Mouse (Mus musculus): ENCODE data around the gene Cacnb4. TPM values are rescaled to one million over a fixed set of nuclear protein-coding genes. Genes with fewer than 3 reads are reported as not detected.
A peak's percentile ranks its signal among the peaks of the same experiment; 100 is the strongest.

Gene Cacnb4
- polyA plus RNA-seq, 1 experiment from 2014 or later = 18.0 TPM

DNA sequence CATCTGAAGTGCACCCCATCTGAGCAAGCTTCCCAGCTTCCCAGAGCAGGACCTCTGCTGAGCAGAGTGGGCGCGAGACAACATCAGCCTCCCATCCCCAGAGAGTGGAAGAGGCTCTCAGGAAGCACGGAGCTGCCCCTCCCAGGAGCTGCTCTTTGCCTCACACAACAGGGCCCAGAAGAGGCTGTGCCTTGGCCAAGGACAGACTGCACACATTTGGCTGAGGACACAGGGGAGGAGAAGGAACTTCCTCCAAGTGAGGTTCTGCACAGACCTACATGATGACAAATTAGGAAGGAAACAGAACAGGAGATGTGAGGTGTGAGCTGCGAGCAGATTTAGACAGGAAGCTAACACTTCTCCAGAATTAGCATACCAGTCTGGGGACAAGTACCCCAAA lies 38.4 kb downstream of the Cacnb4 start:
- H3K27me3 ChIP-seq (ENCODE audit: control insufficient read depth, insufficient read depth, low read length) = no peaks in the 10 kb centered on the region
- no peaks in the 10 kb centered on the region for H3K9me3 ChIP-seq (ENCODE audit: control insufficient read depth, low read length)
- H3K36me3 ChIP-seq (ENCODE audit: control insufficient read depth, insufficient read depth, low read length) = no peaks in the 10 kb centered on the region
- H3K4me1 ChIP-seq (ENCODE audit: control insufficient read depth, insufficient read depth, low read length) = no peaks in the 10 kb centered on the region
- H3K4me2 ChIP-seq (ENCODE audit: low read length) = no peak overlapping the region
- ATAC-seq (ENCODE audit: low FRiP score, low TSS enrichment) (no peak), DNase-seq (no peak)
- WGBS = 58% methylated on average over 4 of the region's 4 CpGs
- H3K27ac ChIP-seq (replicated peaks; ENCODE audit: low read depth, low read length) = no peak overlapping the region
- H3K9ac ChIP-seq (replicated peaks; ENCODE audit: low read length) = no peak overlapping the region
- no peak overlapping the region for H3K4me3 ChIP-seq (replicated peaks; ENCODE audit: low read depth, low read length)

DNA sequence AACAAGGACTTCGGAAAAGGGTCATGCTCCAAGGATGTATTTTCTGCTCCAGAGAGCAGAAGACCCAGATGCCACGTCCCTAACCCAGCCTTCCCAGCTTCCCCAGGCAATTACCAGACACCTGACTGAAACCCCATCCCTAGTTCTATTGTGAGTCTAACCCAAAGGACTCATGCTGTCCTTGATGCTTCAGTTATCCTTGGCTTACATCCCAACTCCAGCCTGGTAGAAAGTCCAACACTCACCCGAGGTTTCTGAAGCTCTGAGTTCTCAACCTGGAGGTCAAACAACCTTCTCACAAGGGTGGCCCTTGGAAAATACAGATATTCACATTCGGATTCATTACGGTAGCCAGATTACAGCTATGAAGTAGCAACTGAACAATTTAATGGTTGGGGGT lies 40.6 kb downstream of the Cacnb4 start:
- no peak overlapping the region for H3K27ac ChIP-seq (replicated peaks; ENCODE audit: low read depth, low read length)
- H3K9me3 ChIP-seq (ENCODE audit: control insufficient read depth, low read length) = no peaks in the 10 kb centered on the region
- DNase-seq (no peak), ATAC-seq (ENCODE audit: low FRiP score, low TSS enrichment) (no peak)
- 0 out of 2 replicates have a peak, but pooled peaks cover 2% of the 10 kb centered on the region for H3K4me1 ChIP-seq (ENCODE audit: control insufficient read depth, insufficient read depth, low read length)
- no peaks in the 10 kb centered on the region for H3K36me3 ChIP-seq (ENCODE audit: control insufficient read depth, insufficient read depth, low read length)
- WGBS = 59% methylated on average over 5 of the region's 5 CpGs
- no peak overlapping the region for H3K4me2 ChIP-seq (ENCODE audit: low read length)
- no peaks in the 10 kb centered on the region for H3K27me3 ChIP-seq (ENCODE audit: control insufficient read depth, insufficient read depth, low read length)
- H3K9ac ChIP-seq (replicated peaks; ENCODE audit: low read length) = no peak overlapping the region
- no peak overlapping the region for H3K4me3 ChIP-seq (replicated peaks; ENCODE audit: low read depth, low read length)

DNA sequence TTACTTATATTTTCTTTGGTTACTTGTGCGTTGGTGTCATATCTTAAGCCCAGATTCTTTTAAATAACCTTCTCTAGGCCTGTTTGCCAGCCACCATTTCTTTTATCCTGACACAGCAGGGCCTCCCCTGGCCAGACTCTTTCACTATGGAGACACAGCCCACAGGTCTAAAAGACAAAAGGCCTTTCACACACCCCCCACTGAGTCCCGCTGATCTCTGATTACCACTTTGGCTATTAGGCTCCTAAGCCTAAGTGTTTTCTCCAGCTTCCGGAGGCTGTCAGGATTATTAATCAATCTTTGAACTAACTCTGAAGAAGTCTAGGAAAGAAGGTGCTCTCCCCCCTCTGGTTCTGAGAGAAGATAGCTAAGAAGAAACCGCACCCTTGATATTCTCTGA lies 41.3 kb downstream of the Cacnb4 start:
- Histone ChIP-seq H3K9me3 (ENCODE audit: control insufficient read depth, low read length) (no peaks in the 10 kb centered on the region), H3K4me2 (ENCODE audit: low read length) (no peak overlapping the region), H3K9ac (replicated peaks; ENCODE audit: low read length) (no peak overlapping the region), H3K27ac (replicated peaks; ENCODE audit: low read depth, low read length) (no peak overlapping the region), H3K4me1 (ENCODE audit: control insufficient read depth, insufficient read depth, low read length) (0 out of 2 replicates have a peak, but pooled peaks cover 2% of the 10 kb centered on the region), H3K4me3 (replicated peaks; ENCODE audit: low read depth, low read length) (no peak overlapping the region), H3K27me3 (ENCODE audit: control insufficient read depth, insufficient read depth, low read length) (no peaks in the 10 kb centered on the region), H3K36me3 (ENCODE audit: control insufficient read depth, insufficient read depth, low read length) (no peaks in the 10 kb centered on the region)
- WGBS = 2% methylated on average over 4 of the region's 4 CpGs
- ATAC-seq (ENCODE audit: low FRiP score, low TSS enrichment) = no peak
- no peak for DNase-seq

DNA sequence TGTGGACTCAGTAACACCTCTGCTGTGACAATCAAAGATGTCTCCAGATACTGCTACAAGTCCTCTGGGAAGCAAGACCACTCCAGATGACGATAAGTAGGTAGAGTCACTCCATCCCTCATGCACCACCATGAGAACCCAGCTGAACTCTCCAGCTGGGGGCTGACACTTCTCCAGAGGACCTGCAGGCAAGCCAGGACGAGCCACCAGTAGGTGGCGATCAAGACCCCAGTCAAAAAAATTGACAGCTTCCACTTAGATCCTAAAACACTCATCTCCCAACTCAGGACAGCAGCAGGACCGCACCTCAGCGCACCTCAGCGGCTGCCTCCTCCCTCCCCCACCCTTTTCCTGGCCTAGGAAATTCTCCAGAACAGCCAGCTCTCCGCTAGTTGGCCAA lies 43.8 kb downstream of the Cacnb4 start:
- H3K9me3 ChIP-seq (ENCODE audit: control insufficient read depth, low read length) = no peaks in the 10 kb centered on the region
- no peak overlapping the region for H3K4me2 ChIP-seq (ENCODE audit: low read length)
- no peaks in the 10 kb centered on the region for H3K36me3 ChIP-seq (ENCODE audit: control insufficient read depth, insufficient read depth, low read length)
- no peak overlapping the region for H3K4me3 ChIP-seq (replicated peaks; ENCODE audit: low read depth, low read length)
- WGBS = 6% methylated on average over 7 of the region's 7 CpGs
- no peak overlapping the region for H3K9ac ChIP-seq (replicated peaks; ENCODE audit: low read length)
- H3K27me3 ChIP-seq (ENCODE audit: control insufficient read depth, insufficient read depth, low read length) = no peaks in the 10 kb centered on the region
- ATAC-seq (ENCODE audit: low FRiP score, low TSS enrichment) (peak; percentile 31; the same call in 1 of the 2 replicates), DNase-seq (peak; percentile 83)
- H3K27ac ChIP-seq (replicated peaks; ENCODE audit: low read depth, low read length) = no peak overlapping the region
- 0 out of 2 replicates have a peak, but pooled peaks cover 2% of the 10 kb centered on the region for H3K4me1 ChIP-seq (ENCODE audit: control insufficient read depth, insufficient read depth, low read length)

DNA sequence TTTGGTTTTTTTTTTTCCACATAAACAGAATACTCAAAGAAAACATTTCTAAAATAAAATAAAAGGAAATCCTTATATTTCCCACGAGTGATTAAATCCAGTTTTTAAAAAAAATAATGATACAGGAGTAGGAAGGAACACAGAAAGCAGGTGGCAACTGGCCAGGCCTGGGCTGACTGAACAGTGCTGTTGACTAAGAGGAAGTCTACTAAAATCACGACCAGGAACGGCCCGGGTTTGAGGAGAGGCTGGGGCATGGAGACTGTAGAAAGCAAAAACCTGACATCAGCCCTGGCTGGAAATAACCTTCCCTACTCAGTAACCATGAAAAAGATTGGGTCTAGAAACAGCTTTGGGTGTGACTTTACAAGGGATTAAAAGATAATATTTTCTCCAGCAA lies 48.4 kb downstream of the Cacnb4 start:
- DNase-seq = no peak
- H3K9me3 ChIP-seq (ENCODE audit: control insufficient read depth, low read length) = no peaks in the 10 kb centered on the region
- H3K9ac ChIP-seq (replicated peaks; ENCODE audit: low read length) = no peak overlapping the region
- ATAC-seq (ENCODE audit: low FRiP score, low TSS enrichment) = no peak
- no peak overlapping the region for H3K4me2 ChIP-seq (ENCODE audit: low read length)
- WGBS = 86% methylated on average over 4 of the region's 4 CpGs
- H3K27me3 ChIP-seq (ENCODE audit: control insufficient read depth, insufficient read depth, low read length) = no peaks in the 10 kb centered on the region
- H3K27ac ChIP-seq (replicated peaks; ENCODE audit: low read depth, low read length) = no peak overlapping the region
- peaks cover 5% of the 10 kb centered on the region; the same call in 1 of the 2 replicates for H3K4me1 ChIP-seq (ENCODE audit: control insufficient read depth, insufficient read depth, low read length)
- no peak overlapping the region for H3K4me3 ChIP-seq (replicated peaks; ENCODE audit: low read depth, low read length)
- H3K36me3 ChIP-seq (ENCODE audit: control insufficient read depth, insufficient read depth, low read length) = no peaks in the 10 kb centered on the region

DNA sequence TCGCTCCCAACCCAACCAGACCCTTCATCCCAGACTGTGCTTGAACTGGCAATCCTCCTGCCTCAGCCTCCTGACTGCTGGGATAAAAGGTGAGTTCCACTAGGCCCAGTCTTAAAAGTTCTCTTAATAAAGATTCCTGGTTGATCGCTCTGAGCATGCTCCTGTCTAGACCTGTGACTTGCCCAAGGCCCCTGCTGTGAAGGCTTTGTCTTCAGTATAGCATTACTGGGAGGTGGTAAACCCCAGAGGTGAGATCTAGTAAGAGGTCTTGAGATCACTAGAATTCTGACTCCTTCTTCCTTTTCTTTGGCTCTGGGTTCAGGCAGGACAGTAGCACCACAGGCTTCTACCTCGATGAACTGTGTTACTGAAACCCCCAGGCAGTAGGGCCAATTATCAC lies 50.4 kb downstream of the Cacnb4 start:
- no peaks in the 10 kb centered on the region for H3K27me3 ChIP-seq (ENCODE audit: control insufficient read depth, insufficient read depth, low read length)
- no peak overlapping the region for H3K9ac ChIP-seq (replicated peaks; ENCODE audit: low read length)
- no peaks in the 10 kb centered on the region for H3K9me3 ChIP-seq (ENCODE audit: control insufficient read depth, low read length)
- H3K27ac ChIP-seq (replicated peaks; ENCODE audit: low read depth, low read length) = no peak overlapping the region
- 96% methylated on average over 3 of the region's 3 CpGs for WGBS
- no peaks in the 10 kb centered on the region for H3K36me3 ChIP-seq (ENCODE audit: control insufficient read depth, insufficient read depth, low read length)
- ATAC-seq (ENCODE audit: low FRiP score, low TSS enrichment) (no peak), DNase-seq (no peak)
- H3K4me2 ChIP-seq (ENCODE audit: low read length) = no peak overlapping the region
- H3K4me3 ChIP-seq (replicated peaks; ENCODE audit: low read depth, low read length) = no peak overlapping the region
- H3K4me1 ChIP-seq (ENCODE audit: control insufficient read depth, insufficient read depth, low read length) = peaks cover 3% of the 10 kb centered on the region; the same call in 1 of the 2 replicates

DNA sequence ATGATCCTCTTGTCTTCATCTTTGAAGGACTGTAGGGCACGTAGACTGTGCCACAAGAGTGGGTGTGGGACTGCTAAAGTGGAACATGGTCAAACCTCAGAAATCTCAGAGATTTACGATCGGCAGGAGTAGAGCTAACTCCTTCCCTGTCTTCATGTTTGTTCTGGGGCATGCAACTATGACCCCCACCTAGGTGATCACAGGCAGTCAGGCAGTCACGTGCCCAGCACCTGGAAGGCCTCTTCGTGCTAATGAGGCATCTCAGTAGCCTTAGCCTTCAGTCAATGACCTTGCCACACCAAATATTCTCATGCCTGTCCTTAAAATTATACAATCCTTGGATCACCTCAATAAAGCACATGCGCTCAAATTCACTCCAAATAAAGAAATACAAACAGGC lies 50.9 kb downstream of the Cacnb4 start:
- H3K9me3 ChIP-seq (ENCODE audit: control insufficient read depth, low read length) = no peaks in the 10 kb centered on the region
- DNase-seq (no peak), ATAC-seq (ENCODE audit: low FRiP score, low TSS enrichment) (no peak)
- H3K9ac ChIP-seq (replicated peaks; ENCODE audit: low read length) = no peak overlapping the region
- peaks cover 3% of the 10 kb centered on the region; the same call in 1 of the 2 replicates for H3K4me1 ChIP-seq (ENCODE audit: control insufficient read depth, insufficient read depth, low read length)
- no peaks in the 10 kb centered on the region for H3K36me3 ChIP-seq (ENCODE audit: control insufficient read depth, insufficient read depth, low read length)
- H3K4me3 ChIP-seq (replicated peaks; ENCODE audit: low read depth, low read length) = no peak overlapping the region
- WGBS = 88% methylated on average over 6 of the region's 6 CpGs
- H3K27ac ChIP-seq (replicated peaks; ENCODE audit: low read depth, low read length) = no peak overlapping the region
- no peak overlapping the region for H3K4me2 ChIP-seq (ENCODE audit: low read length)
- H3K27me3 ChIP-seq (ENCODE audit: control insufficient read depth, insufficient read depth, low read length) = no peaks in the 10 kb centered on the region

DNA sequence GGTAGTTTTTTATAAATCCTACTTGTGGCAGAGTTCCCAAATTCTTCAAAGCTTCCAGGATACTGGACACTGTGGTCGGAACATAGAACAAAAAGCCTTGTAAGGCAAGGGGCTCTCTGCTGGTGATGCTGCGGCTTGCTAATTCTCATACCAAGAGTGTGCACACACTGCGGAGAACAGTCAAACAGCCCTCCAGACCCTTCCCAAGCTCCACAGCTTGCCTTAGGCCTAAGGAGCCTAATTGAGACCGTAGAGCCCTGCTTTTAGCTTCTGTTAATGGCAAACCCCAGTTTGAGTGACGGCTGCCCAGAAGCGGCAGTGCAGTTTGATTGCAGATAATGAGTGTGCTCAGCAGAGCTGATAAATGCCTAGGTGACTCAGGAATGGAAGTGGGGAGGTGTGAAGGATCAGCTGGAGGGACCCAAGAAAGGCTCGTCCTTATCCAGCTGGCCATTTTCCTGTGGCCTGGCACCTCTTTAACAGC lies 52.7 kb downstream of the Cacnb4 start:
- Histone ChIP-seq H3K36me3 (ENCODE audit: control insufficient read depth, insufficient read depth, low read length) (no peaks in the 10 kb centered on the region), H3K9ac (replicated peaks; ENCODE audit: low read length) (no peak overlapping the region), H3K9me3 (ENCODE audit: control insufficient read depth, low read length) (no peaks in the 10 kb centered on the region), H3K4me3 (replicated peaks; ENCODE audit: low read depth, low read length) (no peak overlapping the region), H3K4me1 (ENCODE audit: control insufficient read depth, insufficient read depth, low read length) (peaks cover 3% of the 10 kb centered on the region; the same call in 1 of the 2 replicates), H3K27ac (replicated peaks; ENCODE audit: low read depth, low read length) (peak overlapping the region; percentile 42; the same call in 1 of the 2 replicates), H3K27me3 (ENCODE audit: control insufficient read depth, insufficient read depth, low read length) (no peaks in the 10 kb centered on the region), H3K4me2 (ENCODE audit: low read length) (no peak overlapping the region)
- WGBS = 43% methylated on average over 7 of the region's 7 CpGs
- DNase-seq (peak; percentile 49), ATAC-seq (ENCODE audit: low FRiP score, low TSS enrichment) (no peak; the same call in 1 of the 2 replicates)

DNA sequence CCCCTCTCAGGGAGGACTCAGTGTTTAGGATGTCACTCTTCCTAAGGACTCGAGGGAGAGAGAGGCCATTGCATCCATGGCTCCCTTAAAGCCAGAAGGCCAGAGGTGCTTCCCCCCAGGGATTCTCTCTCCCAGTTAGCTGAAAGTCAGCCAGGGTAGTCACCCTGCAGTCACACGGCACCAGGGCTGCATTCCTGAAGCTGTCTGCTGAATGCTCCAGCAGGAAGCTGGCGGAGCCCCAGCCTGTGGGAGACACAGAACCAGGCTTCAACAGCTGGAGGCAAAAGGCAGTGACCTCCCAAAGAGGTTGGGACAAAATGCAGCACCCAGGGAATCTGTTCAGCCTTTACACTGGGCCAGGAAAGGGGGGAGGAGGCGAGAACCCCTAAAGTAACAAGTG lies 53.2 kb downstream of the Cacnb4 start:
- Histone ChIP-seq H3K36me3 (ENCODE audit: control insufficient read depth, insufficient read depth, low read length) (no peaks in the 10 kb centered on the region), H3K27ac (replicated peaks; ENCODE audit: low read depth, low read length) (0 out of 2 replicates have a peak overlapping the region, but pooled peaks have one; percentile 5), H3K9ac (replicated peaks; ENCODE audit: low read length) (no peak overlapping the region), H3K9me3 (ENCODE audit: control insufficient read depth, low read length) (no peaks in the 10 kb centered on the region), H3K27me3 (ENCODE audit: control insufficient read depth, insufficient read depth, low read length) (no peaks in the 10 kb centered on the region), H3K4me2 (ENCODE audit: low read length) (no peak overlapping the region), H3K4me1 (ENCODE audit: control insufficient read depth, insufficient read depth, low read length) (peaks cover 3% of the 10 kb centered on the region; the same call in 1 of the 2 replicates), H3K4me3 (replicated peaks; ENCODE audit: low read depth, low read length) (no peak overlapping the region)
- DNase-seq (no peak), ATAC-seq (ENCODE audit: low FRiP score, low TSS enrichment) (no peak)
- 46% methylated on average over 4 of the region's 4 CpGs for WGBS
